Mouse (Mus musculus) olfactory bulb, adult 2 months (tissue): ENCODE measurements around the gene Kcnab1. TPM values are rescaled to one million over a fixed set of nuclear protein-coding genes. Genes with fewer than 3 reads are reported as not detected.

ENCODE experiments used
- H3K27ac ChIP-seq: fragments of 200-500 bp; 2 replicates; pipeline ENCODE4 v1.5.1; 2012; ENCODE audit warnings: low read depth, low read length; ENCODE audit not compliant: insufficient read depth
- H3K4me1 ChIP-seq: fragments of 200-500 bp; 2 replicates; pipeline ENCODE4 v1.6.1; 2012; ENCODE audit warnings: low read length; ENCODE audit not compliant: control insufficient read depth, insufficient read depth
- H3K4me3 ChIP-seq: fragments of 200-500 bp; 2 replicates; pipeline ENCODE4 v1.5.1; 2012; ENCODE audit warnings: mild to moderate bottlenecking, low read depth, low read length, moderate library complexity; ENCODE audit not compliant: insufficient read depth
- CTCF ChIP-seq: fragments of 200-500 bp; IDR thresholded peaks from 2 replicates; pipeline ENCODE4 v1.5.1; 2012; ENCODE audit warnings: low read depth, mild to moderate bottlenecking, low read length, moderate library complexity; ENCODE audit not compliant: insufficient read depth
- POLR2A ChIP-seq: fragments of 200-500 bp; IDR thresholded peaks from 2 replicates; pipeline ENCODE4 v1.6.1; 2012; ENCODE audit warnings: mild to moderate bottlenecking, low read depth, low read length, moderate library complexity; ENCODE audit not compliant: insufficient read depth
- WGBS: fragments of 180-500 bp; shearing (Covaris S2); methylation state at CpG from one replicate; pipeline ENCODE4 v1.1.7; 2018; 5-methylcytosine and 5-hydroxymethylcytosine counted together
- polyA plus RNA-seq: library from polyadenylated mRNA; stranded (reverse); fragments of >200 nt; gene quantifications from 2 replicates; pipeline ENCODE4 v1.2.4, GENCODE M21; 2012; ENCODE audit warnings: low replicate concordance; ENCODE audit not compliant: missing spikeins, insufficient read depth, insufficient read length

Kcnab1 gene
- polyA plus RNA-seq, 1 experiment = not detected

DNA sequence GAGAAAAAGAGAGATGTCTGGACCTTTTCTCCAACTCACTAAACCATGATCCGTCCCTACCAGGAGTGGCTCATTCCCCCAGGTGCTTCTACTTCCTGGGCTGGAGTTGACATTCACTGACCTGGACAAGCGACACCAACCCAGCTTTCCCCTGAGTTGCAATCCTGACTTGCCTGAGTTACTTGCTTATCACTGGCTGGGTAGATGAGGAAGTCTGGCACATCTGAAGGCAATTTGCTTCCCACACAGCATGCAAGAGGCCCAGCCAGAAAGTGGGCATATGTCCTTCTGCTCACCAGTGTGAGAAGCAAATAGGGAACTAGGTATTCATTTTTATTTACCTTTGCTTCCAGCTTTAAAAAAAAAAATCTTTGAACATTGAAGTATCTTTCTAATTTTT is 174.2 kb downstream of the Kcnab1 start:
- no peak overlapping the region for H3K4me3 ChIP-seq

DNA sequence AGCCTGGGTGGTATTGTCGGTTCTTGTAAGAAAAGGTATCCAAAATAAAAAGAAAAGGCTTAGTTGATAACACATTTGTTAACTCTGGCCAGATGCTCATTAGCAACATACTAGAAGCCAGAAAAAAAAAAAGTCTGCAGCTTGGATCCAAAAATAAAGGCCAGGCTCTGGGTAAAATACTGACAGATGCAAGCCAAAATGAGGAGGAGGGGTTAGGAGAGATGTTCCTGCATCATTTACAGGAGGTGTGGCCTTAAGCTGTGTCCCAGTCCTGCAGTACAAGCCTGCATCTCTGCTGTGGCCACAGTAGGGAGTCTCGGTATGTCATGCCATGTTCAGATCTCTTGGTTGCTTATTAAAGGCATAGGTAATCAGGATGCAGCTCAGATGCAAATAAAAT is 179.8 kb downstream of the Kcnab1 start:
- 66% methylated on average over 2 of the region's 2 CpGs for WGBS
- H3K27ac ChIP-seq = no peak overlapping the region
- TF ChIP-seq CTCF = no peak
- TF ChIP-seq POLR2A = no peak

More for the DNA sequence above, 174.2 kb downstream of the Kcnab1 start:
- H3K4me1 ChIP-seq = no peaks in the 10 kb centered on the region
- no peak overlapping the region for H3K27ac ChIP-seq
- 85% methylated on average over 2 of the region's 2 CpGs for WGBS
- TF ChIP-seq POLR2A = no peak
- TF ChIP-seq CTCF = no peak

DNA sequence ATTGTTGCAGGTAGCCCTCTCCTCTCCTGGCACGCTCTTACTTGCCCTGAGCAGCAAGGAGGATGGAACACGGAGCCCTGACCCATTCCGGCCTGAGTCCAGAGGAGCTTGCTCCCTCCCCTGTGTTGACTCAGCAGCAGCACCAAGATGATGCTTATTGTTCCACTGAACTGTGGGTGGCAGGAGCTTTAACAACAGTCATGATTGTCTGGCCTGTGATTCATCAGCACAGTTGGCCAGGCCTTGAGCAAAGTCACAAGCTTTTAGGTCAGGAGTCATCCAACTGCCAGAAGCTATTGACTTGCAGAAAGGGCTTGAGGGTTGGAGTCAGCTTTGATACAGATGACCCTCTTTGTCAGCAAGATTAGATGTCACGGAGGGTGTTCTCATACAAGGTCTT is 187.8 kb downstream of the Kcnab1 start:
- H3K4me3 ChIP-seq = no peak overlapping the region
- H3K4me1 ChIP-seq = peaks cover 4% of the 10 kb centered on the region; the same call in 1 of the 2 replicates
- TF ChIP-seq POLR2A (no peak), CTCF (no peak)
- 51% methylated on average over 4 of the region's 4 CpGs for WGBS
- H3K27ac ChIP-seq = no peak overlapping the region

More for the DNA sequence above, 179.8 kb downstream of the Kcnab1 start:
- Histone ChIP-seq H3K4me1 (no peaks in the 10 kb centered on the region), H3K4me3 (no peak overlapping the region)

DNA sequence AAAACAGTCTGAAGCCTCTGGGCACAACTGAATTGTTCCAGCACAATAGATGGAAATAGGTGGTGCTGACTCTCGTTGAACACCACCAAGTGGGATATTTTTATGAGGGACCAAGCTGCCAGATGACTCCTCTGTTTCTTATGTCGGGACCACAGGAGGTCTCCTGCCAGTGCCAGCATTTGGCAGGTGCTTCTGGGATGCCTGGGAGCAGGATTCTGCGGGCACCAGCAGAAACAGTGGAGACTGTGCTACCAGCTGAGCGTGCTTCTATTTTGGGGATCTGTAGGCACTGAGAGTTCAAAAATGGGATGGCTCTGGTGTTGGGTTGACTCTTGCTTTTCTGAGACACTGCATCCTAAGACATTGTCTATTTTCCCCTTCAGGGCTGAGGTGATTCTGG is 190.0 kb downstream of the Kcnab1 start:
- 54% methylated on average over 4 of the region's 4 CpGs for WGBS
- TF ChIP-seq CTCF (no peak), POLR2A (no peak)
- no peak overlapping the region for H3K4me3 ChIP-seq
- no peak overlapping the region for H3K27ac ChIP-seq
- H3K4me1 ChIP-seq = peaks cover 4% of the 10 kb centered on the region; the same call in 1 of the 2 replicates

DNA sequence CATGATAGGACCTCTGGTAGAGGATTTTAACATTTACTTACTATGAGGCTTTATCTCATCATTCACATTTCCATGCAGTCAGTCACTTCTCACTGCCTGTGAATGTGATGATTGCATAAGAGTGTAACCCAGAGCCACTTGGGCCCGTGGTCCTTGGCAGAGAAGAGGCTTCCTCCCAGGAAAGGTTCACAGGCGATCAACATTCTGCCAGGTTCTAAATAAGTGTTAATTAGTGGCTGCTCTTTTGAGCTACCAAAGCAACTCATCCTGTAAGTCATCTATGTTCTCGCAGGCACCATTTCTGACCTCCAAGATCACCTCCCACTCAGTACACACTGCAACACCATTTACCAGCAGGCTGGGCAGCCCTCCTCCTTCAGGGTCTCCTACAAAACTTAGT is 192.3 kb downstream of the Kcnab1 start:
- no peak for TF ChIP-seq POLR2A
- TF ChIP-seq CTCF = no peak
- Histone ChIP-seq H3K4me1 (peaks cover 4% of the 10 kb centered on the region; the same call in 1 of the 2 replicates), H3K27ac (no peak overlapping the region), H3K4me3 (no peak overlapping the region)
- 34% methylated on average over 3 of the region's 3 CpGs for WGBS

DNA sequence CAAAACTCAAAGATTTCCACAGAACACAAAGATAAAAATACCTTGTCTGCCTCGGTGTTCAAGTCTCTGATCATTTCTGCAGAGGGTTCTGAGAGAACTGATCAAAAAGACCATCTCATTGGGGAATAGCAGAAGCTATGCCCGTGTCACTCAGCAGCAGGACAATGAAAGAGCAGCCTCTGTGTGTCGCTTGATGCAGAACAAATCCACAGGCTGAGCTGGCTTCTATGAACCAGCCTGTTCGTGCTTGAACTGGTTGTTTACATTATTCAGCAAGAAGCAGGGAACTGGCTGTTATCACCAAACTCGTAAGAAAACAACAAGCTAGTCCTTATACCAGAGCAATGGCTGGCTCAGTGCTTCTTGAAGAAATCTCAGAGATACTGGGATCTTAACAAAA is 193.4 kb downstream of the Kcnab1 start:
- H3K27ac ChIP-seq = no peak overlapping the region

DNA sequence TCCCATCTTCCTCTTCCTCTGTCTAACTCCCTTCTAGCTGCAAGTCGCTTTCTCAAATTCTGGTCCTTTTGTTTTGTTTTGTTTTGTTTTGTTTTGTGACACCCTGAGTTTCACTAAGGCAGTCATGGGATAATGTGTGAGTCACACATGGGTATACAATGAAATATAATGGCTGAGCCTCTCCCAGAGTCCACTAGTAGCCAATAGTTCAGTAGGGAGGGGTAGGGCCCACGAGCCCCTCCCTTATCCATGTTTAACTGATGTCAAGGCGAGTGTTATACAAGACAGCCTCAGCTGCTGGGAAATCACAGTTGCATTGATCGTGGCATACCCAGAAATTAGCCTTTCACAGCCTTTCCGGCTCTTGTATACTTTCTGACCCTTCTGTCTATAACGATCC is 206.7 kb downstream of the Kcnab1 start:
- Histone ChIP-seq H3K4me1 (no peaks in the 10 kb centered on the region), H3K27ac (no peak overlapping the region), H3K4me3 (no peak overlapping the region)
- WGBS = 65% methylated on average over 6 of the region's 6 CpGs
- TF ChIP-seq POLR2A (no peak), CTCF (no peak)

More for the DNA sequence above, 193.4 kb downstream of the Kcnab1 start:
- no peak for TF ChIP-seq CTCF
- TF ChIP-seq POLR2A = no peak
- H3K4me1 ChIP-seq = peaks cover 2% of the 10 kb centered on the region; the same call in 1 of the 2 replicates
- no peak overlapping the region for H3K4me3 ChIP-seq
- 30% methylated on average over 5 of the region's 5 CpGs for WGBS

DNA sequence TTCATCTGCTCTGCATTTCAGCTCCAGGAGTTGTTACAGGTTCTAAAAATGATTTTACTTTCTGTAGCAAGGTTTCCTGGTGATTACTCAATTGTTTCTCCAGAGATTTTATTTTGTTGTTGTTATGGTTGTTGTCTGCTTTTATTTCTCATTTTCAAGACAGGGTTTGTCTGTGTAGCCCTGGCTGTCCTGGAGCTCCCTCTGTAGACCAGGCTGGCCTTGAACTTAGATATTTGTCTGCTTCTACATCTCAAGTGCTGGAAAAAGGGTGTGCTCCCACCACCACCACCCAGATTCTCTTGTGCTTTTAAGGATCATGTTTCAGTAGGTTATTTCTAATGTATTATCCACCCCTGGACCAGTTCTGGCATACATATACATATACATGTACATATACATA is 207.6 kb downstream of the Kcnab1 start:
- Histone ChIP-seq H3K4me3 (no peak overlapping the region), H3K4me1 (no peaks in the 10 kb centered on the region), H3K27ac (no peak overlapping the region)
- no peak for TF ChIP-seq CTCF
- no peak for TF ChIP-seq POLR2A

DNA sequence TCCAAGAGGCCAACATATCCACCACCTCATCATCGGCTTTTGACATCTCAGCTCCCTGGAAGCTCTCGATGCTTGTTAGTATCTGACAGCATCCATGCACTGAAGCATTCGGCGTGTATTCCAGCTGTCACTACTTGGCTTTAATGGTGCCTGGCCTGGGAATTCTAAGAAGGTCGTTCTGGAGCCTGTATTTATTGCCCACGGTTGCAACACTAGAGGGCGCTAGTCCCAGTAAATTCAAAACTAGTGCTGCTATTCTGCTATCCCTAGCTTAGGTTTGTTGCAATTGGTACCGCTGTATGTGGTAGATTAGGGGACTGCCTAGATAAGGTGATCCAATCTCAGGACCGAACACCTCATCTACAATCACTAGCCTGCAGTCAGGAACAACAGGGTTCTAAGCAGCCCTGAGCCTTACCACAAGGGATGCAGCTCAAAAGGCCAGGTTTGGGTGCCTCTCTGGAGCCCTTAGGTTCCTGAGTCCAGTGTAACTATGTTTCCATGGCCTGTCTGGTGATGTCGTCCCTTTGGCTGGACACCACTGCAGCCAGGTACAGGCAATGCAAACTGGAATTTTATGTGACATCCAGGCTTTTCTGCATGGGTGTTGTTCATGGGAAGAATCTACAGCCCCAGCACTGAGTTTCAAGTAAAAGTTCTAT is 208.8 kb downstream of the Kcnab1 start:
- TF ChIP-seq POLR2A (no peak), CTCF (no peak)
- no peak overlapping the region for H3K27ac ChIP-seq
- no peaks in the 10 kb centered on the region for H3K4me1 ChIP-seq
- H3K4me3 ChIP-seq = no peak overlapping the region
- WGBS = 52% methylated on average over 10 of the region's 10 CpGs

DNA sequence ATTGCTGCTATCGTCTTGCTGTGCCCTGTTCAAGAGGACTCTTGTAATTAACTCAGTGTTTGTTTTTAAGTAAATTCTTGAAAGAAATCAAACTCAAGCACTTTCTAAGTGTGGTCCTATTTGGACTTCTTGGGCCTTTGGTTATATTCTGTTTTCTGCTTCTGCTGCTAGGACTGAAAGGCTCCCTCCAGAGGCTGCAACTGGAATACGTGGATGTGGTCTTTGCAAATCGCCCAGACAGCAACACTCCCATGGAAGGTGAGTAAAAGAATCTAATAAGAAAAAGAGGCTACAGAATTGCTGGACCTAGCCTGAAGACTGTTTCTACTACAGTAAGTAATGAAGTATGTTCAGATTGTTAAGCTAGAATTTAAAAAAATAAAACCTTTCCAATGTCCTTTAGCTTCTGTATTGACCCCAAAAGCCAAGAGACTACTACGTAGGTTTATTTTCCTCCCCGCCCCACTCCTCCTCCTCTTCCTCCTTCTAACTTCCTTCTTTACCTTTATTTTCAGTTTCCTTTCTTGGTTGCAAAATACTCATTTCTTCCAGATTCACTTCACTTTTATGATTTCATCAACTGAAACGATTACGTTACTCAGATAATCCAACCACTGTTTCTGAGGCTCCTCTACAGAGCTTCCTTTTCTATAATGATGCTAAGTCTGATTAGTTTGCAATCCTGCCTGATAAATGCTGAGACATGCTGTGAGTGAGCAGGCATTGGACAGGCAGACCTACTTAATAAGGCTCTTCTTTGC is 210.2 kb downstream of the Kcnab1 start:
- no peaks in the 10 kb centered on the region for H3K4me1 ChIP-seq
- WGBS = 74% methylated on average over 7 of the region's 7 CpGs
- no peak overlapping the region for H3K4me3 ChIP-seq
- H3K27ac ChIP-seq = no peak overlapping the region
- TF ChIP-seq POLR2A (no peak), CTCF (no peak)
